26 mouse cellular contexts compared by ENCODE assay signal in the genomic region with DNA sequence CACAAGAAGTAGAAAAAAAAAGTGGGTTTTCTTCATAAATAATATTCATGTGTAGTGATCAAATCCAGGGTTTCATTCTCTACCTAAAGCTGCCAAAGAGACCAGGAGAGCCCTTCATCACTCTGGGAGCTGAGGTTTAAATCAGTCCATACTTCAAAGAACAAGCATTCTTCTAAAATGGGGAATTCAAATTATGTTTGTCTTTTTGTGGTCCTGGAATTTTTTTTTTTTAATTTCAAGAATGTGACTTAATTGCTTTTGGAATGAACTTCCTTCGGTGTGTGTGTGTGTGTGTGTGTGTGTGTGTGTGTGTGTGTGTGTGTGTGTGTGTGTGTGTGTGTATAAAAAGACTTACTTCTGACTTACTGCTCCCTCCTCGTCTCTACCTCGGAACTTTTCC.
DNase-seq lines count a peak whose midpoint lies in the region; ATAC-seq and TF ChIP-seq lines count a peak whose summit lies in the region.
"Had no signal": no experiment of that assay in that cellular context is flagged by ENCODE, and none has a peak within 500 bp of the region (broad histone marks: within the 10 kb centered on the region; RNA-seq: fewer than 3 reads in every experiment).

No protein-coding gene starts in this region.

- TF ChIP-seq EP300 in lung, postnatal 0 days (IDR thresholded peaks at IDR 0.05) = peak; percentile 76; the same call in 1 of the 2 replicates

- H3K27ac ChIP-seq in kidney, postnatal 0 days = no peak overlapping the region
- no peak overlapping the region for H3K27ac ChIP-seq in kidney, embryonic 16.5 days (ENCODE audit: low read length)
- no peak overlapping the region for H3K27ac ChIP-seq in lung, postnatal 0 days (ENCODE audit: low read length)
- H3K27ac ChIP-seq: embryonic facial prominence, embryonic 13.5 days; embryonic facial prominence, embryonic 15.5 days; forebrain, embryonic 10.5 days; forebrain, embryonic 12.5 days had no signal

- H3K9ac ChIP-seq in kidney, postnatal 0 days (ENCODE audit: low read depth, low read length) = no peak overlapping the region
- H3K9ac ChIP-seq in kidney, embryonic 16.5 days (replicated peaks; ENCODE audit: low read length) = no peak overlapping the region
- H3K9ac ChIP-seq in lung, postnatal 0 days (replicated peaks; ENCODE audit: low read depth) = no peak overlapping the region
- H3K9ac ChIP-seq: embryonic facial prominence, embryonic 13.5 days; embryonic facial prominence, embryonic 15.5 days; forebrain, embryonic 12.5 days had no signal

- no peak for TF ChIP-seq CTCF in kidney, postnatal 0 days (IDR thresholded peaks at IDR 0.05; ENCODE audit: low read depth)
- TF ChIP-seq CTCF in lung, postnatal 0 days (IDR thresholded peaks at IDR 0.05) = no peak

- WGBS in kidney, postnatal 0 days = 37% methylated on average over 3 of the region's 3 CpGs
- 33% methylated on average over 3 of the region's 3 CpGs for WGBS in kidney, embryonic 16.5 days
- WGBS in lung, postnatal 0 days = 22% methylated on average over 3 of the region's 3 CpGs

- H3K27me3 ChIP-seq in kidney, postnatal 0 days (ENCODE audit: insufficient read depth, low read length) = no peaks in the 10 kb centered on the region
- no peaks in the 10 kb centered on the region for H3K27me3 ChIP-seq in kidney, embryonic 16.5 days (ENCODE audit: insufficient read depth, low read length)
- H3K27me3 ChIP-seq in lung, postnatal 0 days (replicated peaks; ENCODE audit: insufficient read depth, low read length) = no peaks in the 10 kb centered on the region
- H3K27me3 ChIP-seq: CH12.LX; embryonic facial prominence, embryonic 13.5 days; embryonic facial prominence, embryonic 15.5 days; forebrain, embryonic 12.5 days had no signal

- no peaks in the 10 kb centered on the region for H3K36me3 ChIP-seq in kidney, postnatal 0 days (ENCODE audit: insufficient read depth, low read length)
- H3K36me3 ChIP-seq in kidney, embryonic 16.5 days (ENCODE audit: insufficient read depth, low read length) = no peaks in the 10 kb centered on the region
- no peaks in the 10 kb centered on the region for H3K36me3 ChIP-seq in lung, postnatal 0 days (ENCODE audit: insufficient read depth, low read length)
- H3K36me3 ChIP-seq: embryonic facial prominence, embryonic 13.5 days; embryonic facial prominence, embryonic 15.5 days; forebrain, embryonic 10.5 days; forebrain, embryonic 12.5 days; G1E had no signal

- H3K4me3 ChIP-seq in kidney, postnatal 0 days (replicated peaks; ENCODE audit: low read depth, low read length) = no peak overlapping the region
- no peak overlapping the region for H3K4me3 ChIP-seq in kidney, embryonic 16.5 days (ENCODE audit: low read length)
- no peak overlapping the region for H3K4me3 ChIP-seq in lung, postnatal 0 days (ENCODE audit: low read depth, low read length)
- H3K4me3 ChIP-seq: embryonic facial prominence, embryonic 13.5 days; embryonic facial prominence, embryonic 15.5 days; erythroblast, embryonic 14.5 days; forebrain, embryonic 10.5 days; forebrain, embryonic 12.5 days had no signal

- no peaks in the 10 kb centered on the region for H3K9me3 ChIP-seq in kidney, postnatal 0 days (replicated peaks; ENCODE audit: low read length)
- no peaks in the 10 kb centered on the region for H3K9me3 ChIP-seq in kidney, embryonic 16.5 days (ENCODE audit: low read length)
- no peaks in the 10 kb centered on the region for H3K9me3 ChIP-seq in lung, postnatal 0 days (ENCODE audit: low read length)
- H3K9me3 ChIP-seq: embryonic facial prominence, embryonic 13.5 days; embryonic facial prominence, embryonic 15.5 days; forebrain, embryonic 10.5 days; forebrain, embryonic 12.5 days had no signal

- ATAC-seq in kidney, postnatal 0 days (replicated peaks; ENCODE audit: low FRiP score, low read depth) = no peak
- ATAC-seq in kidney, embryonic 16.5 days (ENCODE audit: low FRiP score, low TSS enrichment) = no peak
- ATAC-seq in lung, postnatal 0 days = no peak; the same call in 1 of the 2 replicates
- ATAC-seq: CD4-positive, CD25-positive, alpha-beta regulatory T cell, adult 4 months; forebrain, embryonic 14.5 days; forebrain, embryonic 16.5 days had no signal

- peak; percentile 49 for DNase-seq in kidney, postnatal 0 days (ENCODE audit: low spot score)
- DNase-seq in lung, postnatal 0 days (ENCODE audit: low spot score) = peak; percentile 36
- DNase-seq in lung, adult 18-20 months = no peak
- DNase-seq in Muller cell, postnatal 12 days (ENCODE audit: inconsistent ontology term) = peak; percentile 71
- DNase-seq: adrenal gland, adult 2 months; adrenal gland, postnatal 10 days; adrenal gland, postnatal 25 days; B cell, adult 2 months; cerebellum, adult 11 months; cerebellum, adult 18-20 months; cerebellum, adult 8-10 months; cerebellum, adult 9-11 months; cerebellum, postnatal 14 days; cerebellum, postnatal 36 days; embryo, embryonic 11 days had no signal

- no peak overlapping the region for H3K4me2 ChIP-seq in kidney, postnatal 0 days (ENCODE audit: low read length)
- no peak overlapping the region for H3K4me2 ChIP-seq in kidney, embryonic 16.5 days (replicated peaks; ENCODE audit: low read depth, low read length)
- H3K4me2 ChIP-seq in lung, postnatal 0 days (replicated peaks; ENCODE audit: low read depth, low read length) = no peak overlapping the region
- H3K4me2 ChIP-seq: embryonic facial prominence, embryonic 13.5 days; embryonic facial prominence, embryonic 15.5 days; forebrain, embryonic 12.5 days had no signal

- H3K4me1 ChIP-seq in kidney, postnatal 0 days (replicated peaks; ENCODE audit: insufficient read depth, low read length) = no peaks in the 10 kb centered on the region
- no peaks in the 10 kb centered on the region for H3K4me1 ChIP-seq in kidney, embryonic 16.5 days (ENCODE audit: insufficient read depth, low read length)
- no peaks in the 10 kb centered on the region for H3K4me1 ChIP-seq in lung, postnatal 0 days (ENCODE audit: insufficient read depth, low read depth, low read length)
- H3K4me1 ChIP-seq: embryonic facial prominence, embryonic 13.5 days; embryonic facial prominence, embryonic 15.5 days; forebrain, embryonic 10.5 days; forebrain, embryonic 12.5 days had no signal

Comparison
In these comparisons a context has a peak if more than half of its experiments do, and no peak if none do; other contexts are left out.
1. DNase-seq: peak in kidney, postnatal 0 days (single experiment), lung, postnatal 0 days (single experiment) and Muller cell, postnatal 12 days (single experiment); none in lung, adult 18-20 months (0 of 2).